Mouse (Mus musculus) stomach, embryonic 16.5 days (tissue): ENCODE measurements around the gene Erg. TPM values are rescaled to one million over a fixed set of nuclear protein-coding genes. Genes with fewer than 3 reads are reported as not detected.

Experiments
- ATAC-seq: fragments of 200-750 bp; cut with Nextera tagmentation; 2 replicates; pipeline ENCODE4 v1.8.0; 2017; ENCODE audit warnings: moderate number of reproducible peaks, moderate TSS enrichment; ENCODE audit not compliant: insufficient read depth, low FRiP score
- H3K27ac ChIP-seq: fragments of 300-500 bp; sonication (generic); 2 replicates; pipeline ENCODE4 v1.5.1; 2014; ENCODE audit warnings: low read length
- H3K27me3 ChIP-seq: fragments of 300-500 bp; sonication (generic); 2 replicates; pipeline ENCODE4 v1.6.1; 2014; ENCODE audit warnings: low read length, control low read depth, mixed read lengths; ENCODE audit not compliant: control insufficient read depth, insufficient read depth
- H3K36me3 ChIP-seq: fragments of 300-500 bp; sonication (generic); 2 replicates; pipeline ENCODE4 v1.6.1; 2014; ENCODE audit warnings: low read length; ENCODE audit not compliant: control insufficient read depth, insufficient read depth
- H3K4me1 ChIP-seq: fragments of 300-500 bp; sonication (generic); 2 replicates; pipeline ENCODE4 v1.6.1; 2014; ENCODE audit warnings: low read length, control low read depth, mixed read lengths; ENCODE audit not compliant: control insufficient read depth, insufficient read depth
- H3K4me2 ChIP-seq: fragments of 300-500 bp; sonication (generic); 2 replicates; pipeline ENCODE4 v1.6.1; 2014; ENCODE audit warnings: low read depth, low read length, mixed read lengths
- H3K4me3 ChIP-seq: fragments of 300-500 bp; sonication (generic); replicated peaks from 2 replicates; pipeline ENCODE4 v1.5.1; 2014; ENCODE audit warnings: mild to moderate bottlenecking, low read length
- H3K9ac ChIP-seq: fragments of 300-500 bp; sonication (generic); 2 replicates; pipeline ENCODE4 v1.6.1; 2014; ENCODE audit warnings: low read length
- H3K9me3 ChIP-seq: fragments of 300-500 bp; sonication (generic); replicated peaks from 2 replicates; pipeline ENCODE4 v1.6.1; 2016; ENCODE audit warnings: low read length, control low read depth; ENCODE audit not compliant: control insufficient read depth
- WGBS: fragments of 180-500 bp; shearing (Covaris S2); extraction: QIAGEN DNeasy Blood & Tissue Kit; methylation state at CpG from one replicate; pipeline ENCODE4 v1.1.7; 2014; 5-methylcytosine and 5-hydroxymethylcytosine counted together
- polyA plus RNA-seq: library from polyadenylated mRNA; unstranded; fragments of >200 nt; fragmentation: Nextera tagmentation; extraction: Ambion mirVana; gene quantifications from 2 replicates; pipeline ENCODE4 v1.2.1, GENCODE M21; 2015

The Erg gene
- polyA plus RNA-seq, 1 experiment from 2014 or later: 4.5 TPM

GRCm38 (mm10) chr16:95352266-95352665 lies 234.1 kb downstream of the Erg start:
- no peaks in the 10 kb centered on the region for H3K36me3 ChIP-seq
- H3K4me2 ChIP-seq: no peak overlapping the region
- no peak overlapping the region for H3K27ac ChIP-seq
- no peaks in the 10 kb centered on the region for H3K27me3 ChIP-seq
- peaks cover 2% of the 10 kb centered on the region; the same call in 1 of the 2 replicates for H3K4me1 ChIP-seq
- H3K9me3 ChIP-seq: no peaks in the 10 kb centered on the region
- H3K4me3 ChIP-seq: no peak overlapping the region
- no peak for ATAC-seq
- H3K9ac ChIP-seq: no peak overlapping the region
- 56% methylated on average over 8 of the region's 8 CpGs for WGBS

DNA sequence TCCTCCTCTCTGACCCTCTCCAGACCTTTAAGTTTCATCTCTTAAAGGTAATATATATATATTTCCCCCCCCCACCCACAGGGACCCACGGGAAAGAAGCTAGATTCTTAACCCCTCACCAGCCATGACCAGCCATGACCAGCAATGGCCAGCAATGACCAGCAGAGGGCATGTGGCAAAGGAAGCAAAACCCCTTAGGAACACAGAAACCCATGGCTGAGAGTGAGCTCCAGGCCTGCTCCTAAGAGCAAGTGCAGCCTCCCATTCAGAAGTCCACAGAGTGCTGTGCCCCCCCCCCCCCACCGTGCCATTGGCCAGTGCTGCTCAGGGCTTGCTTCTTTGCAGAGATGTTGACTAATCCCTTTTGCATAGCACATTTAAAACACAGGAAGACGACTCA lies 235.9 kb downstream of the Erg start:
- Histone ChIP-seq H3K27ac (no peak overlapping the region), H3K4me1 (peaks cover 6% of the 10 kb centered on the region; the same call in 1 of the 2 replicates), H3K27me3 (no peaks in the 10 kb centered on the region), H3K9ac (no peak overlapping the region), H3K9me3 (no peaks in the 10 kb centered on the region), H3K36me3 (no peaks in the 10 kb centered on the region), H3K4me3 (no peak overlapping the region), H3K4me2 (no peak overlapping the region)
- ATAC-seq: no peak
- 21% methylated on average over 3 of the region's 3 CpGs for WGBS

- Histone ChIP-seq H3K9me3 (no peaks in the 10 kb centered on the region), H3K4me1 (peaks cover 6% of the 10 kb centered on the region; the same call in 1 of the 2 replicates), H3K36me3 (no peaks in the 10 kb centered on the region), H3K9ac (no peak overlapping the region), H3K4me2 (no peak overlapping the region), H3K27me3 (no peaks in the 10 kb centered on the region), H3K27ac (no peak overlapping the region), H3K4me3 (no peak overlapping the region)
- no peak for ATAC-seq
- WGBS: 79% methylated on average over 5 of the region's 5 CpGs
Measured at GRCm38 (mm10) chr16:95349745-95350144, 236.6 kb downstream of the Erg start.

DNA sequence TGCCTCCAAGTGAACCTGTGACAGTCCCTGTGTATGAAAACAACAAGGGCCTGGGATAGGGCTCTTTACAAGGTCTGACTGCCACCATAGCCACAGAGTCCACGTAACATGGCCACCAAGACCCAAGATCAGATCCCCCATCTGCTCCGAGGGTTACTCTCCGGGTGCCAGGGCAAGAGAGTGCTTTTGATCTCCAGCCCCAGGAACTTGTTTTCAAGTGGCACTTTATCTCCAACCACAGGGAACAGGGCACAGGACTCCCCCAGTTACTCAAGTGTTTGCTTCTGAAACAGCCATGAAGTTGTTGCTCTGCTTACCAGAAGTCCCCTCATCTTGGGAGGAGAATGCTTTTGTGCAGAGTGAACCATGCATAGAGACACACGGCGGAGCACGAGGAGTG lies 237.0 kb downstream of the Erg start:
- Histone ChIP-seq H3K4me1 (peaks cover 6% of the 10 kb centered on the region; the same call in 1 of the 2 replicates), H3K36me3 (no peaks in the 10 kb centered on the region), H3K27ac (no peak overlapping the region), H3K9ac (no peak overlapping the region), H3K4me3 (no peak overlapping the region), H3K4me2 (no peak overlapping the region), H3K27me3 (no peaks in the 10 kb centered on the region), H3K9me3 (no peaks in the 10 kb centered on the region)
- 85% methylated on average over 6 of the region's 6 CpGs for WGBS
- ATAC-seq: no peak

DNA sequence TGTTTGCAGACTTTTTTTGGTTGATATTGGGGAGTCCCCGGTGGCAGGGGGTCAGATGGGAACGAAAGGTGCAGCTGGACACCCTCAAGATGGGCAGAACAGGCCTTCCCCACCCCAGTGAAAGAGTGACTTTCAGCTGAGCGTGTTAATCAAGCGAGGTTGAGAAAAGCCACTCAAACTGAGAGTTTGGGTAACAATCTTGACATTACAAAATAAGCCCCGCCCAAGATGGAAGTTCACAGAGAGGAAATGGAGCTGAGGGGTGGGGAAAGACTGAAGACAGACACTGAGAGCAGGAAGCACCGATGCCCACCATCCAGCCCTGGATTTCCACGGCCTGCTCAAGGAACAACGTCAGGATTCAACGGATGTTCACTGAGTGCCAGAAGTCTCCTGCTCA lies 237.8 kb downstream of the Erg start:
- H3K9me3 ChIP-seq: no peaks in the 10 kb centered on the region
- ATAC-seq: no peak
- 79% methylated on average over 9 of the region's 9 CpGs for WGBS
- H3K9ac ChIP-seq: no peak overlapping the region
- peaks cover 6% of the 10 kb centered on the region; the same call in 1 of the 2 replicates for H3K4me1 ChIP-seq
- H3K27me3 ChIP-seq: no peaks in the 10 kb centered on the region
- no peak overlapping the region for H3K27ac ChIP-seq
- no peaks in the 10 kb centered on the region for H3K36me3 ChIP-seq
- H3K4me2 ChIP-seq: no peak overlapping the region
- H3K4me3 ChIP-seq: no peak overlapping the region

DNA sequence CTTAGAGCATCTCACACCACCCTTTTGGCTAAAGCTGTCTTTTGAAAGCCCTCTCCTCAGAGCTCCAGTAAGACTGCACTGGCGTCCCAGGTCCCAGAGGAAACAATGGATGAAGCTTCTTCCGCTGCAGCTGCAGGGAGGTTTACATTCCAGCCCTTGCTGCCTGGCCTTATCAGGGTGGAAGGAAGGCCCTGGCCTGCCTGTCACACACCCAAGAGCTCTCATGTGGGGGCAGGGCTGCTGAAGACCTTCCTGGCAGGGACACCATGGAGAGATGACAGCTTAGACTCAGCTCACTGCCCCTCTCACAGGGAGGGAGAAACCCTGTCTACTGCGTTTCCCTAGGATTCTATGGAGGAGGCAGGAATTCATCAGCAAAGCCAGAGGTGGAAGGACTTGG lies 239.2 kb downstream of the Erg start:
- Histone ChIP-seq H3K9me3 (no peaks in the 10 kb centered on the region), H3K4me2 (no peak overlapping the region), H3K36me3 (no peaks in the 10 kb centered on the region), H3K4me3 (no peak overlapping the region), H3K4me1 (peaks cover 6% of the 10 kb centered on the region; the same call in 1 of the 2 replicates), H3K9ac (peak overlapping the region; percentile 44; the same call in 1 of the 2 replicates), H3K27me3 (no peaks in the 10 kb centered on the region; the same call in 1 of the 2 replicates), H3K27ac (peak overlapping the region; percentile 6; the same call in 1 of the 2 replicates)
- peak; percentile 39; the same call in 1 of the 2 replicates for ATAC-seq
- WGBS: 16% methylated on average over 3 of the region's 3 CpGs

- WGBS: 5% methylated on average over 5 of the region's 7 CpGs
- H3K9ac ChIP-seq: no peak overlapping the region
- H3K4me2 ChIP-seq: no peak overlapping the region
- no peak for ATAC-seq
- no peaks in the 10 kb centered on the region for H3K9me3 ChIP-seq
- no peak overlapping the region for H3K27ac ChIP-seq
- H3K36me3 ChIP-seq: no peaks in the 10 kb centered on the region
- H3K27me3 ChIP-seq: no peaks in the 10 kb centered on the region; the same call in 1 of the 2 replicates
- H3K4me1 ChIP-seq: peaks cover 16% of the 10 kb centered on the region
- no peak overlapping the region for H3K4me3 ChIP-seq
Measured at GRCm38 (mm10) chr16:95345882-95346281, 240.5 kb downstream of the Erg start.

GRCm38 (mm10) chr16:95344961-95345360 lies 241.4 kb downstream of the Erg start:
- H3K4me3 ChIP-seq: no peak overlapping the region
- no peak overlapping the region for H3K9ac ChIP-seq
- no peaks in the 10 kb centered on the region; the same call in 1 of the 2 replicates for H3K27me3 ChIP-seq
- no peak overlapping the region for H3K27ac ChIP-seq
- H3K36me3 ChIP-seq: no peaks in the 10 kb centered on the region
- H3K4me1 ChIP-seq: peaks cover 22% of the 10 kb centered on the region
- 67% methylated on average over 10 of the region's 10 CpGs for WGBS
- H3K9me3 ChIP-seq: no peaks in the 10 kb centered on the region
- H3K4me2 ChIP-seq: no peak overlapping the region
- no peak for ATAC-seq

DNA sequence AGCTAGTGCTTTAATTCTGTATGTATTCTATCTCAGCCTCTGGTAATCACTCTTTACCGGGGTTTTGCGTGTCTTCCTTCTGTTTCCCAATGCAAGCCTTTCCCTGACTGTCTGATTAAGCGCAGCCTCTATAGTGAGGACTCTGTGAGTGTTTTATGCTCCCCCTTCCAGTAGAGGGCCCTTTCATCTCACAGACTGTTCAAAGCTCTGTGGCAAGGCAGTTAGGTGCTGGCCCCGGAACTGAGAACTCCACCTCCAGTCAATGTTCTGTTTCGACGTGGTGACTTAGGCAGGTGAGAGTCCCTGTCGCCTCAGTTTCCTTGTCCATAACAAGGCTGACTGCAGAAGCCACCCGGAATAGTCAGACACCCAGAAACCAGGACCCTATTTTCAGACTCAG lies 244.4 kb downstream of the Erg start:
- Histone ChIP-seq H3K27ac (peak overlapping the region; percentile 66; the same call in 1 of the 2 replicates), H3K9me3 (no peaks in the 10 kb centered on the region), H3K27me3 (no peaks in the 10 kb centered on the region; the same call in 1 of the 2 replicates), H3K4me3 (no peak overlapping the region), H3K36me3 (no peaks in the 10 kb centered on the region), H3K4me1 (peaks cover 18% of the 10 kb centered on the region), H3K9ac (no peak overlapping the region), H3K4me2 (no peak overlapping the region)
- WGBS: 71% methylated on average over 8 of the region's 8 CpGs
- ATAC-seq: no peak
